In the genomic region with DNA sequence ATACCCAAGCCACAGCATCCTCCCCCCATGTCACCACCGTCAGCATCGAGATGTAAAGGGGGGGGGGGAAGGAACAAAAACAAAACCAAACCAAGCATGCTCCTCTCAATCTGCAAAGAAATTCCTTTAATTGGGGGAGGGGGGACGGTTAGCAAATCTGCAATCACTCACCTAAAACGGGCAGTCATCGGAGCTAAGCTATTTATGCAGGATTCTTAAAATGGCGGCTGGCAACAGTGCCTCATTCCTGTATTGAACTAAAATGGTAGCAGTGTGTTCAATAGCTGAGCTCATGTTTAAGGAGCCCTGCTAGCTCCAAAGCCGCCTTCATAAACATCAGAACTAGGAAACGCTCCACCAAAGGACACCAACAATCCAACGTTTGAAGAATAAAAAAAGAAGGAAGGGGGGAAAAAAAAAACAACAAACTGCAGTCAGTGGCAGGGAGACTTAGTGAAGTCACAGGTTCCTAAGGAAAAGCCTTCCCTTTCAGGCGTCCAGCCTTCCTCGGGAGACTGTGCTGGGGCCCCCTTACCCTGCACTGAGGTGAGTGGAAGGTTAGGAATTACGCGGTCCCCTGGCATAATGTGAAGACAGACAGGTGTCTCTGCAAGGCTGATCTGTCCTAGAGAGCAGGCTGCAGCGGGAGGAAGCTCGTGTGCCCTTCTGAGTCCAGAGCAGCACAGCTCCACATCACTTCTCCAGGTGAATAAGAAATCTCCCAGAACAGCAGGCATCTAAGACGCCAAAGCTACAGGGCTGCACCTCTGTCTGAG, we compare ENCODE assay signal across 8 mouse cellular contexts. TPM values are rescaled to one million over a fixed set of nuclear protein-coding genes. Genes with fewer than 3 reads are reported as not detected.
DNase-seq lines count a peak whose midpoint lies in the region; ATAC-seq and TF ChIP-seq lines count a peak whose summit lies in the region.
"Had no signal": no experiment of that assay in that cellular context is flagged by ENCODE, and none has a peak within 500 bp of the region (broad histone marks: within the 10 kb centered on the region; RNA-seq: fewer than 3 reads in every experiment).

No protein-coding gene starts in this region.

- H3K4me1 ChIP-seq in embryonic facial prominence, embryonic 10.5 days: peaks cover 100% of the 10 kb centered on the region
- H3K4me1 ChIP-seq in hindbrain, embryonic 15.5 days (replicated peaks): peaks cover 97% of the 10 kb centered on the region
- H3K4me1 ChIP-seq in thymus, adult 2 months (replicated peaks; ENCODE audit: control insufficient read depth, insufficient read depth, low read length): peaks cover 55% of the 10 kb centered on the region

- TF ChIP-seq POLR2A in thymus, adult 2 months (IDR thresholded peaks at IDR 0.05; ENCODE audit: control insufficient read depth, extremely low read depth, insufficient read depth, low read length, poor library complexity): no peak

- H3K27ac ChIP-seq in embryonic facial prominence, embryonic 10.5 days (replicated peaks): peak overlapping the region; percentile 100
- H3K27ac ChIP-seq in hindbrain, embryonic 15.5 days (replicated peaks): peak overlapping the region; percentile 100
- H3K27ac ChIP-seq in thymus, adult 2 months (ENCODE audit: control insufficient read depth, insufficient read depth, low read length): no peak overlapping the region

- H3K36me3 ChIP-seq in embryonic facial prominence, embryonic 10.5 days (replicated peaks): peaks cover 25% of the 10 kb centered on the region
- no peaks in the 10 kb centered on the region for H3K36me3 ChIP-seq in hindbrain, embryonic 15.5 days
- H3K36me3 ChIP-seq in thymus, adult 2 months (ENCODE audit: control insufficient read depth, insufficient read depth, low read length): peaks cover 11% of the 10 kb centered on the region; the same call in 1 of the 2 replicates

- TF ChIP-seq CTCF in thymus, adult 2 months (IDR thresholded peaks at IDR 0.05; ENCODE audit: borderline replicate concordance, control insufficient read depth, extremely low read depth, insufficient read depth, low read length, poor library complexity): no peak

- H3K9ac ChIP-seq in hindbrain, embryonic 15.5 days: peak overlapping the region; percentile 55

- peak overlapping the region; percentile 58 for H3K4me3 ChIP-seq in embryonic facial prominence, embryonic 10.5 days
- peak overlapping the region; percentile 37 for H3K4me3 ChIP-seq in hindbrain, embryonic 15.5 days
- H3K4me3 ChIP-seq in thymus, adult 2 months (ENCODE audit: control insufficient read depth, insufficient read depth, low read length): no peak overlapping the region
- H3K4me3 ChIP-seq: myocyte had no signal

- WGBS in embryonic facial prominence, embryonic 10.5 days: 12% methylated on average over 16 of the region's 16 CpGs
- 5% methylated on average over 16 of the region's 16 CpGs for WGBS in hindbrain, embryonic 15.5 days
- WGBS in thymus, adult 2 months: 75% methylated on average over 16 of the region's 16 CpGs

- peak overlapping the region; percentile 73 for H3K4me2 ChIP-seq in hindbrain, embryonic 15.5 days

- peak; percentile 48 to 54 for DNase-seq in right cerebral cortex, adult 2 months (ENCODE audit: low spot score in 2 of 2)
- no peak for DNase-seq in right cerebral cortex, postnatal 14 days
- peak; percentile 40 for DNase-seq in embryonic facial prominence, embryonic 10.5 days (ENCODE audit: low spot score)
- DNase-seq in neural tube, embryonic 10.5 days (ENCODE audit: extremely low spot score, low spot score): peak; percentile 47
- no peak for DNase-seq in thymus, adult 2 months
- DNase-seq in spleen, postnatal 14 days (ENCODE audit: low spot score in 2 of 2): no peak

- ATAC-seq in hindbrain, embryonic 15.5 days (ENCODE audit: low FRiP score, low read depth): no peak

- H3K9me3 ChIP-seq in embryonic facial prominence, embryonic 10.5 days: no peaks in the 10 kb centered on the region
- H3K9me3 ChIP-seq in hindbrain, embryonic 15.5 days: no peaks in the 10 kb centered on the region

- H3K27me3 ChIP-seq in embryonic facial prominence, embryonic 10.5 days (replicated peaks; ENCODE audit: low read depth, poor library complexity, severe bottlenecking): no peaks in the 10 kb centered on the region
- H3K27me3 ChIP-seq in hindbrain, embryonic 15.5 days: no peaks in the 10 kb centered on the region
- H3K27me3 ChIP-seq in thymus, adult 2 months (ENCODE audit: control insufficient read depth, insufficient read depth, low read length): no peaks in the 10 kb centered on the region

RNA-seq across cellular contexts. Expression of a gene that starts 19.2 kb away (rescaled TPM):
- 68.1 and 69.9 TPM in 2 replicates for polyA plus RNA-seq in embryonic facial prominence, embryonic 10.5 days (2016; fragmentation: Nextera tagmentation; extraction: Ambion mirVana)
- 71.8 and 79.2 TPM in 2 replicates for polyA plus RNA-seq in hindbrain, embryonic 15.5 days (2015; fragmentation: Nextera tagmentation; extraction: Ambion mirVana)
- 30.3 and 30.9 TPM in 2 replicates for polyA plus RNA-seq in thymus, adult 2 months (2012; rRNA removed)

Comparison
In these comparisons a context has a peak if more than half of its experiments do, and no peak if none do; other contexts are left out.
1. DNase-seq: peak in right cerebral cortex, adult 2 months (2 of 2), embryonic facial prominence, embryonic 10.5 days (single experiment) and neural tube, embryonic 10.5 days (single experiment); none in right cerebral cortex, postnatal 14 days (single experiment), thymus, adult 2 months (single experiment) and spleen, postnatal 14 days (0 of 2).